Mouse (Mus musculus): ENCODE results near the gene Lhpp. TPM values are rescaled to one million over a fixed set of nuclear protein-coding genes. Genes with fewer than 3 reads are reported as not detected.

The Lhpp gene
- polyA plus RNA-seq, 1 experiment = 4.7 TPM

DNA sequence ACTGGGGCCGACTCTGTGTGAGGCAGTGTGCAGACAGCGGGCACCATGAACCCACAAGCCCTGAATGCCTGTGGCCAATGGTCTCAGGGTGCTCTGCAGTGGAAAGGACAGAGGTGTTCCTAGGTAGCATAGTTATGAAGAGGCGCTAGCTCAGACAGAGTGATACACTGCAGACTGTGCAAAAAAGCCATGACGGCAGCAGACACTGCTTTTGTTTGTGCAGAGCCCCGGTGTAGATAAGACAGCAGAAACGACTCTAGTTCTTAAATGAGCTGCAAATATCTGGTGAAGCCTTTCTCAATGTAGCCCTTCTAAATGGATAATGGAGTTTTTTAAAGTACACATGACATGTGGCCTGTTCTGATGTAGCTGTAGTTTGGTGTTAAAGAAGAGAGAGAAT, 129.4 kb downstream of the Lhpp start:
- no peaks in the 10 kb centered on the region for H3K79me2 ChIP-seq (ENCODE audit: control insufficient read depth, insufficient read depth)
- no peak overlapping the region for H3ac ChIP-seq (ENCODE audit: control insufficient read depth, insufficient read length)
- no peak overlapping the region for H3K4me3 ChIP-seq
- no peak for TF ChIP-seq MYOD1 (IDR thresholded peaks at IDR 0.05; ENCODE audit: control insufficient read depth in 1 of 3, insufficient read length in 2 of 3, low read depth in 2 of 3)
- H3K27me3 ChIP-seq (ENCODE audit: control insufficient read depth, insufficient read depth, insufficient read length) = no peaks in the 10 kb centered on the region
- H3K36me3 ChIP-seq (ENCODE audit: control insufficient read depth, insufficient read depth) = no peaks in the 10 kb centered on the region
- no peak overlapping the region for H3K4me2 ChIP-seq (ENCODE audit: low read depth)

DNA sequence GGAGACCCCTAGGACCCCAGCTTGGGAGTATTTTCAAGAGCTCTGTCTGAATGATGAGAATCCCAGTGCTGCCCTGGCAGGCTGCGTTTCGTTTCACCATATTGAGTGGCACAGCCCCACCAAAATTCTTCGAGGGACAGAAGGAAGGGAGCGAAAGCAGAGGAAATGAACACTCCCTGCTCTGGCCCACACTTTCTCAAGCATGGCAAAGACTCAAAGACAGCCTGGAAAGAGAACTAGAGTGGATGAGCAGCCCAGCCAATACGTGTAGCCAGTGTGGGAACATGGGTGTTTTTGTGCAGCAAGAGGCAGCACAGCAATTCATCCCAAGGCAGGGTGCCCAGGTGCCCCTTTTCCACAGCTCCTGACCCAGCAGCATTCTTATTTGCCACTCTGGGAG, 132.5 kb downstream of the Lhpp start:
- no peak overlapping the region for H3K4me3 ChIP-seq
- H3K36me3 ChIP-seq (ENCODE audit: control insufficient read depth, insufficient read depth) = no peaks in the 10 kb centered on the region
- no peak overlapping the region for H3ac ChIP-seq (ENCODE audit: control insufficient read depth, insufficient read length)
- no peaks in the 10 kb centered on the region for H3K27me3 ChIP-seq (ENCODE audit: control insufficient read depth, insufficient read depth, insufficient read length)
- H3K79me2 ChIP-seq (ENCODE audit: control insufficient read depth, insufficient read depth) = no peaks in the 10 kb centered on the region
- H3K4me2 ChIP-seq (ENCODE audit: low read depth) = no peak overlapping the region
- TF ChIP-seq MAX (IDR thresholded peaks at IDR 0.05; ENCODE audit: low read depth) (no peak), SRF (IDR thresholded peaks at IDR 0.05; ENCODE audit: control insufficient read depth, insufficient read length, low read depth) (no peak), USF1 (IDR thresholded peaks at IDR 0.05; ENCODE audit: low read depth) (no peak), CEBPB (IDR thresholded peaks at IDR 0.05; ENCODE audit: insufficient read depth, poor library complexity, severe bottlenecking) (no peak), REST (IDR thresholded peaks at IDR 0.05; ENCODE audit: insufficient read depth, insufficient read length) (no peak), E2F4 (IDR thresholded peaks at IDR 0.05; ENCODE audit: insufficient read depth) (no peak), POLR2AphosphoS2 (IDR thresholded peaks at IDR 0.05; ENCODE audit: insufficient read length, low read depth) (no peak), TCF12 (IDR thresholded peaks at IDR 0.05; ENCODE audit: insufficient read depth, poor library complexity, severe bottlenecking) (no peak), TCF3 (IDR thresholded peaks at IDR 0.05; ENCODE audit: insufficient read length, low read depth) (no peak)

DNA sequence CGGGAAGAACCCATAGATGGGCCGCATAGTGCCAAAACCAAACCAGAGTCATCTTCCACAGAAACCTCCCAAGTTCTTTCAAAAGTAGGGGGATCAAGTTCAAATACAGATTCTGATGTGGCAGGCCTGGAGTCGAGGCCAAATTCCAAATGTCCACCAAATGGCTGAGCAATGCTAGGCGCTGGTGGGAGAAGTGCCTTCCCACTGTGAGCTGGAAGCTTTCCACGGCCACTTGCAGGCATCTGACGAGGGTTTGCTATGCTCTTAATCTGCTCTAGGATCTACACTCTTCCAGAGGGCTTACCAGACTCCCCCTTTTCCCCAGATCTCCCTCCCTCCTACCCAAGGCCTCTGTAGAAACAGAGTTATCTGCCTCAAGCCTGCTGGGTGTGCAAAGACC, 136.7 kb downstream of the Lhpp start:
- Histone ChIP-seq H3K79me2 (ENCODE audit: control insufficient read depth, insufficient read depth) (no peaks in the 10 kb centered on the region), H3ac (ENCODE audit: control insufficient read depth, insufficient read length) (no peak overlapping the region), H3K27me3 (ENCODE audit: control insufficient read depth, insufficient read depth, insufficient read length) (no peaks in the 10 kb centered on the region), H3K36me3 (ENCODE audit: control insufficient read depth, insufficient read depth) (no peaks in the 10 kb centered on the region), H3K4me2 (ENCODE audit: low read depth) (no peak overlapping the region), H3K4me3 (no peak overlapping the region)
- TF ChIP-seq MAX (IDR thresholded peaks at IDR 0.05; ENCODE audit: low read depth) (no peak), TCF3 (IDR thresholded peaks at IDR 0.05; ENCODE audit: insufficient read length, low read depth) (no peak), SRF (IDR thresholded peaks at IDR 0.05; ENCODE audit: control insufficient read depth, insufficient read length, low read depth) (no peak), MYOG (IDR thresholded peaks at IDR 0.05; ENCODE audit: control insufficient read depth in 1 of 3, insufficient read depth in 1 of 3, insufficient read length in 2 of 3, low read depth in 2 of 3) (no peak), TCF12 (IDR thresholded peaks at IDR 0.05; ENCODE audit: insufficient read depth, poor library complexity, severe bottlenecking) (no peak), CEBPB (IDR thresholded peaks at IDR 0.05; ENCODE audit: insufficient read depth, poor library complexity, severe bottlenecking) (no peak), POLR2A (IDR thresholded peaks at IDR 0.05; ENCODE audit: insufficient read length, low read depth) (no peak), REST (IDR thresholded peaks at IDR 0.05; ENCODE audit: insufficient read depth, insufficient read length) (no peak)

DNA sequence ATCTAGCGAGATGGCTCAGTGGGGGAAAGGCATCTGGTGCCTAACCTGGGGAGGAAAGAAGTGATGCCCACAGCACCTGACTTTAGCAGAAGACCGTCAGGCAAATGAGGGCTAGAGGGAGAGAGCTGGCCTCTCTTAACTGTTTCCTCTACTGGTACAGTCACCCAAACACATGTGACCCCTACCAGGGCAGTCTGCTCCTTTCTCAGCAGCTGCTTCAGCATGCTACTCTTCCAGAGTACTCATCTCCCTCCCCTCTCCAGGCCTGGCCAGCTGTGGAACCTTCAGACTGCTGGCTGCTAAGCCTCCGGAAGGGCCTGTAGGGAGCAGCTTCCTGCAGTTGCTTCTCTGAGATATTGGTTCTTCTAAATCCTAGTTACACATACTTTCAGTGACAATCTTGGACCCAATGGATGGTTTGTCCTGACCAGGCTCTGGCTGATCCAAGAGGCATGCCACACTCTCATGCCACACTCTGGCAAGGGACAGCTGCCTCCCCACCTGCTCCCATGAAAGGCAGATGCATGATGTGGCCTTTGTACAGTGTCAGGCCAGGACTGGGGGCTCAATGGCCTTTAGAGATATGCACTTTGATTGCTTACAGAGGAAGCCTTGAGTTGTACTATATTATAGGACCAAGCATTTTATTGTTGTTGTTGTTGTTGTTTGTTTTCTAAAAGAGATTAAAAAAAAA, 137.8 kb downstream of the Lhpp start:
- Histone ChIP-seq H3K36me3 (ENCODE audit: control insufficient read depth, insufficient read depth) (no peaks in the 10 kb centered on the region), H3K79me2 (ENCODE audit: control insufficient read depth, insufficient read depth) (no peaks in the 10 kb centered on the region)

DNA sequence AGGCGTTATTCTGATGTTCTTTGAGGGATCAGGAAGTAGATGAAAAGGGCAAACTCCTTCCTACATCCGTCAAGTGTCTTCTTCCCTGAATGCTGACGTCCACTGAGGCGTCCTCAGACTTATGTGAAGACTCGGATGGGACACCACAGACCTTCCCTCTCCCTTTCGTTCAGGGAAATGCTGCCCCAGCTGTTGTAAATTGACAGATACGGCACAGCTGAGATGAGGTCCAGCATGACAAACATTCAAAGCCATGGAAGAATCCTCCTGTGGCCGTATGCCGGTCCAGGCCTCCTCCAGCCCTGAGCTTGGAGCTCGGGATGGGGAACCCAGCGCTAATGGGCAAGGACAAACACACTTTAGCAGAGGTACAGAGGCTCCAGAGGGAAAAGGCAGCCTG, 139.1 kb downstream of the Lhpp start:
- Histone ChIP-seq H3K36me3 (ENCODE audit: control insufficient read depth, insufficient read depth) (no peaks in the 10 kb centered on the region), H3K79me2 (ENCODE audit: control insufficient read depth, insufficient read depth) (no peaks in the 10 kb centered on the region), H3K27me3 (ENCODE audit: control insufficient read depth, insufficient read depth, insufficient read length) (no peaks in the 10 kb centered on the region), H3K4me2 (ENCODE audit: low read depth) (no peak overlapping the region), H3K4me3 (no peak overlapping the region), H3ac (ENCODE audit: control insufficient read depth, insufficient read length) (no peak overlapping the region)
- TF ChIP-seq POLR2A (IDR thresholded peaks at IDR 0.05; ENCODE audit: insufficient read length, low read depth) (no peak), CEBPB (IDR thresholded peaks at IDR 0.05; ENCODE audit: insufficient read depth, poor library complexity, severe bottlenecking) (no peak), MYOG (IDR thresholded peaks at IDR 0.05; ENCODE audit: control insufficient read depth in 1 of 3, insufficient read depth in 1 of 3, insufficient read length in 2 of 3, low read depth in 2 of 3) (peak in 1 of 3 experiments; percentile 29), MYOD1 (IDR thresholded peaks at IDR 0.05; ENCODE audit: control insufficient read depth in 1 of 3, insufficient read length in 2 of 3, low read depth in 2 of 3) (peak in 2 of 3 experiments; percentile 53 to 64)

More for the DNA sequence above, 137.8 kb downstream of the Lhpp start:
- Histone ChIP-seq H3K4me3 (no peak overlapping the region), H3K27me3 (ENCODE audit: control insufficient read depth, insufficient read depth, insufficient read length) (no peaks in the 10 kb centered on the region), H3K4me2 (ENCODE audit: low read depth) (no peak overlapping the region), H3ac (ENCODE audit: control insufficient read depth, insufficient read length) (no peak overlapping the region)
- TF ChIP-seq USF1 (IDR thresholded peaks at IDR 0.05; ENCODE audit: low read depth) (no peak), POLR2AphosphoS2 (IDR thresholded peaks at IDR 0.05; ENCODE audit: insufficient read length, low read depth) (no peak), E2F4 (IDR thresholded peaks at IDR 0.05; ENCODE audit: insufficient read depth) (no peak), MYOG (IDR thresholded peaks at IDR 0.05; ENCODE audit: control insufficient read depth in 1 of 3, insufficient read depth in 1 of 3, insufficient read length in 2 of 3, low read depth in 2 of 3) (peak; percentile 55 to 96 (median 96)), MAX (IDR thresholded peaks at IDR 0.05; ENCODE audit: low read depth) (no peak), REST (IDR thresholded peaks at IDR 0.05; ENCODE audit: insufficient read depth, insufficient read length) (no peak), TCF3 (IDR thresholded peaks at IDR 0.05; ENCODE audit: insufficient read length, low read depth) (peak; percentile 94), CEBPB (IDR thresholded peaks at IDR 0.05; ENCODE audit: insufficient read depth, poor library complexity, severe bottlenecking) (no peak), POLR2A (IDR thresholded peaks at IDR 0.05; ENCODE audit: insufficient read length, low read depth) (no peak), MYOD1 (IDR thresholded peaks at IDR 0.05; ENCODE audit: control insufficient read depth in 1 of 3, insufficient read length in 2 of 3, low read depth in 2 of 3) (peak; percentile 46 to 96 (median 95)), TCF12 (IDR thresholded peaks at IDR 0.05; ENCODE audit: insufficient read depth, poor library complexity, severe bottlenecking) (peak; percentile 88), SRF (IDR thresholded peaks at IDR 0.05; ENCODE audit: control insufficient read depth, insufficient read length, low read depth) (no peak)

Measured in myocyte (in vitro differentiated cells).